8 mouse cellular contexts compared by ENCODE assay signal in genomic region chr3:97767041-97767770, GRCm38 (mm10).
DNase-seq lines count a peak whose midpoint lies in the region; ATAC-seq and TF ChIP-seq lines count a peak whose summit lies in the region.

No protein-coding gene starts in this region.

- intact Hi-C loops in gastrocnemius, adult 2 months (cut with DNase I), result loop anchor here (5.0 kb wide), 1 partner anchor 110 kb away; the partner anchor contains the start of gene Prkab2

- DNase-seq in gastrocnemius, adult 2 months, result no peak
- DNase-seq in gastrocnemius, postnatal 25 days, result no peak
- DNase-seq in CD4-positive helper T cell, adult 2 months (ENCODE audit: low read depth, low spot score), result peak; percentile 28
- peak; percentile 29 for DNase-seq in embryo, embryonic 11 days
- no peak for DNase-seq in liver, embryonic 14.5 days (ENCODE audit: low read depth in 3 of 3, low spot score in 3 of 3)
- DNase-seq in gastrocnemius, postnatal 10 days, result no peak

- TF ChIP-seq POLR2A in olfactory bulb, adult 2 months (IDR thresholded peaks at IDR 0.05; ENCODE audit: insufficient read depth, low read depth, low read length), result no peak

- H3K27me3 ChIP-seq in hindbrain, embryonic 12.5 days, result no peaks in the 10 kb centered on the region
- peaks cover 11% of the 10 kb centered on the region for H3K27me3 ChIP-seq in liver, embryonic 14.5 days (ENCODE audit: control insufficient read depth, insufficient read depth, low read length)

- no peaks in the 10 kb centered on the region for H3K36me3 ChIP-seq in hindbrain, embryonic 12.5 days
- H3K36me3 ChIP-seq in liver, embryonic 14.5 days (replicated peaks; ENCODE audit: control insufficient read depth, insufficient read depth, low read depth), result no peaks in the 10 kb centered on the region

- peak overlapping the region; percentile 87 for H3K4me2 ChIP-seq in hindbrain, embryonic 12.5 days (replicated peaks)
- peak overlapping the region; percentile 67 for H3K4me2 ChIP-seq in liver, embryonic 14.5 days (ENCODE audit: low read depth)

- TF ChIP-seq EP300 in liver, embryonic 14.5 days (IDR thresholded peaks at IDR 0.05; ENCODE audit: low read depth), result no peak

- peak overlapping the region; percentile 87 for H3K4me3 ChIP-seq in gastrocnemius, adult 2 months
- peak overlapping the region; percentile 49 for H3K4me3 ChIP-seq in hindbrain, embryonic 12.5 days
- peak overlapping the region; percentile 52 to 65 for H3K4me3 ChIP-seq in liver, embryonic 14.5 days (ENCODE audit: insufficient read depth in 1 of 2, low read depth in 2 of 2, low read length in 2 of 2)
- H3K4me3 ChIP-seq in olfactory bulb, adult 2 months (ENCODE audit: insufficient read depth, low read depth, low read length), result peak overlapping the region; percentile 77

- H3K27ac ChIP-seq in gastrocnemius, adult 2 months, result peak overlapping the region; percentile 89
- peak overlapping the region; percentile 94 for H3K27ac ChIP-seq in hindbrain, embryonic 12.5 days
- H3K27ac ChIP-seq in liver, embryonic 14.5 days, result no peak overlapping the region
- peak overlapping the region; percentile 88 for H3K27ac ChIP-seq in olfactory bulb, adult 2 months (ENCODE audit: insufficient read depth, low read depth, low read length)

- WGBS in hindbrain, embryonic 12.5 days, result 4% methylated on average over 40 of the region's 40 CpGs
- 7% methylated on average over 40 of the region's 40 CpGs for WGBS in liver, embryonic 14.5 days (ENCODE audit: insufficient replicate concordance)
- WGBS in olfactory bulb, adult 2 months, result 1% methylated on average over 40 of the region's 40 CpGs

- peak overlapping the region; percentile 65 for H3K9ac ChIP-seq in hindbrain, embryonic 12.5 days
- peak overlapping the region; percentile 23; the same call in 1 of the 2 replicates for H3K9ac ChIP-seq in liver, embryonic 14.5 days (replicated peaks)

- H3K4me1 ChIP-seq in hindbrain, embryonic 12.5 days, result peaks cover 33% of the 10 kb centered on the region
- peaks cover 0 to 4% of the 10 kb centered on the region in 2 experiments; a peak in 2 of 4 replicates for H3K4me1 ChIP-seq in liver, embryonic 14.5 days (replicated peaks; ENCODE audit: control insufficient read depth in 2 of 2, insufficient read depth in 2 of 2, low read length in 1 of 2)
- peaks cover 3% of the 10 kb centered on the region; the same call in 1 of the 2 replicates for H3K4me1 ChIP-seq in olfactory bulb, adult 2 months (ENCODE audit: control insufficient read depth, insufficient read depth, low read length)

- no peak for TF ChIP-seq CTCF in gastrocnemius, adult 2 months (IDR thresholded peaks at IDR 0.05)
- TF ChIP-seq CTCF in liver, embryonic 14.5 days (IDR thresholded peaks at IDR 0.05; ENCODE audit: low read depth), result no peak
- no peak for TF ChIP-seq CTCF in olfactory bulb, adult 2 months (IDR thresholded peaks at IDR 0.05; ENCODE audit: insufficient read depth, low read depth, low read length)

- ATAC-seq in hindbrain, embryonic 12.5 days (ENCODE audit: low FRiP score), result peak; percentile 90
- ATAC-seq in liver, embryonic 14.5 days (ENCODE audit: insufficient read depth), result peak; percentile 63; the same call in 1 of the 2 replicates

- H3K9me3 ChIP-seq in hindbrain, embryonic 12.5 days (replicated peaks), result no peaks in the 10 kb centered on the region
- no peaks in the 10 kb centered on the region for H3K9me3 ChIP-seq in liver, embryonic 14.5 days (ENCODE audit: control insufficient read depth, low read length)

Comparison
In these comparisons a context has a peak if more than half of its experiments do, and no peak if none do; other contexts are left out.
1. DNase-seq: peak in CD4-positive helper T cell, adult 2 months (single experiment) and embryo, embryonic 11 days (single experiment); none in gastrocnemius, adult 2 months (single experiment), gastrocnemius, postnatal 25 days (single experiment), liver, embryonic 14.5 days (0 of 3) and gastrocnemius, postnatal 10 days (single experiment).
2. Peak in every context shown above with its lines, with median percentiles within 50 percentile points of each other: H3K4me3 ChIP-seq.